Mouse (Mus musculus): Measurements from ENCODE around the gene Sohlh1. TPM values are rescaled to one million over a fixed set of nuclear protein-coding genes. Genes with fewer than 3 reads are reported as not detected.

Gene Sohlh1
- not detected in 2 replicates for polyA plus RNA-seq (2015; fragmentation: Nextera tagmentation; extraction: Ambion mirVana)

- Histone ChIP-seq H3K9ac (no peak within 1 kb of the TSS; the same call in 1 of the 2 replicates), H3K9me3 (no peaks in the 10 kb centered on the region), H3K4me3 (no peak within 1 kb of the TSS), H3K4me2 (no peak within 1 kb of the TSS), H3K27me3 (no peaks in the 10 kb centered on the region), H3K4me1 (peaks cover 7% of the 10 kb centered on the region), H3K36me3 (no peaks in the 10 kb centered on the region), H3K27ac (no peak within 1 kb of the TSS)
- no peak for ATAC-seq (ENCODE audit: insufficient number of reproducible peaks, insufficient read depth, low FRiP score, low TSS enrichment, low read depth)
- WGBS = 83% methylated on average over 16 of the region's 16 CpGs
Measured at GRCm38 (mm10) chr2:25847226-25847625, at the start of gene Sohlh1. TSS of gene Sohlh1 (minus strand) at chr2:25847248.

- Histone ChIP-seq H3K4me3 (no peak overlapping the region), H3K9ac (no peak overlapping the region), H3K27me3 (no peaks in the 10 kb centered on the region), H3K4me2 (no peak overlapping the region), H3K36me3 (no peaks in the 10 kb centered on the region), H3K27ac (no peak overlapping the region), H3K9me3 (no peaks in the 10 kb centered on the region), H3K4me1 (no peaks in the 10 kb centered on the region)
- 81% methylated on average over 7 of the region's 7 CpGs for WGBS
- ATAC-seq (ENCODE audit: insufficient number of reproducible peaks, insufficient read depth, low FRiP score, low TSS enrichment, low read depth) = no peak
Measured at GRCm38 (mm10) chr2:25892440-25892839, 45.4 kb upstream of the Sohlh1 start.

- H3K36me3 ChIP-seq = no peaks in the 10 kb centered on the region
- ATAC-seq (ENCODE audit: insufficient number of reproducible peaks, insufficient read depth, low FRiP score, low TSS enrichment, low read depth) = no peak
- no peak overlapping the region for H3K27ac ChIP-seq
- H3K9ac ChIP-seq = no peak overlapping the region
- H3K4me2 ChIP-seq = no peak overlapping the region
- H3K9me3 ChIP-seq = no peaks in the 10 kb centered on the region
- WGBS = 56% methylated on average over 5 of the region's 5 CpGs
- H3K4me3 ChIP-seq = no peak overlapping the region
- H3K4me1 ChIP-seq = no peaks in the 10 kb centered on the region
- H3K27me3 ChIP-seq = no peaks in the 10 kb centered on the region
Measured at GRCm38 (mm10) chr2:25888144-25888543, 41.1 kb upstream of the Sohlh1 start.

- Histone ChIP-seq H3K4me2 (no peak overlapping the region), H3K9me3 (no peaks in the 10 kb centered on the region), H3K4me3 (no peak overlapping the region), H3K27ac (no peak overlapping the region), H3K9ac (no peak overlapping the region), H3K4me1 (no peaks in the 10 kb centered on the region), H3K36me3 (no peaks in the 10 kb centered on the region), H3K27me3 (no peaks in the 10 kb centered on the region)
- ATAC-seq (ENCODE audit: insufficient number of reproducible peaks, insufficient read depth, low FRiP score, low TSS enrichment, low read depth) = no peak
- 65% methylated on average over 8 of the region's 8 CpGs for WGBS
Measured at GRCm38 (mm10) chr2:25887226-25887625, 40.2 kb upstream of the Sohlh1 start.

- Histone ChIP-seq H3K27ac (no peak overlapping the region), H3K9ac (no peak overlapping the region), H3K4me2 (no peak overlapping the region), H3K27me3 (no peaks in the 10 kb centered on the region), H3K4me3 (no peak overlapping the region), H3K4me1 (no peaks in the 10 kb centered on the region), H3K9me3 (no peaks in the 10 kb centered on the region), H3K36me3 (no peaks in the 10 kb centered on the region)
- no peak for ATAC-seq (ENCODE audit: insufficient number of reproducible peaks, insufficient read depth, low FRiP score, low TSS enrichment, low read depth)
- WGBS = 89% methylated on average over 3 of the region's 3 CpGs
Measured at GRCm38 (mm10) chr2:25884756-25885155, 37.7 kb upstream of the Sohlh1 start.

GRCm38 (mm10) chr2:25882276-25882675 lies 35.2 kb upstream of the Sohlh1 start:
- Histone ChIP-seq H3K4me1 (peaks cover 6% of the 10 kb centered on the region), H3K4me3 (no peak overlapping the region), H3K27ac (no peak overlapping the region), H3K36me3 (no peaks in the 10 kb centered on the region), H3K9me3 (no peaks in the 10 kb centered on the region), H3K27me3 (peaks cover 24% of the 10 kb centered on the region), H3K4me2 (no peak overlapping the region), H3K9ac (no peak overlapping the region)
- WGBS = 18% methylated on average over 1 of the region's 1 CpGs
- no peak for ATAC-seq (ENCODE audit: insufficient number of reproducible peaks, insufficient read depth, low FRiP score, low TSS enrichment, low read depth)

- no peak overlapping the region for H3K4me3 ChIP-seq
- H3K4me1 ChIP-seq = peaks cover 6% of the 10 kb centered on the region
- H3K27ac ChIP-seq = no peak overlapping the region
- H3K4me2 ChIP-seq = no peak overlapping the region
- no peaks in the 10 kb centered on the region for H3K36me3 ChIP-seq
- no peak overlapping the region for H3K9ac ChIP-seq
- peaks cover 48% of the 10 kb centered on the region for H3K27me3 ChIP-seq
- 74% methylated on average over 4 of the region's 4 CpGs for WGBS
- no peak for ATAC-seq (ENCODE audit: insufficient number of reproducible peaks, insufficient read depth, low FRiP score, low TSS enrichment, low read depth)
- peaks cover 3% of the 10 kb centered on the region; the same call in 1 of the 2 replicates for H3K9me3 ChIP-seq
Measured at GRCm38 (mm10) chr2:25879061-25879460, 32.0 kb upstream of the Sohlh1 start.

GRCm38 (mm10) chr2:25878516-25878915 lies 31.5 kb upstream of the Sohlh1 start:
- Histone ChIP-seq H3K4me3 (no peak overlapping the region), H3K9ac (no peak overlapping the region), H3K9me3 (peaks cover 3% of the 10 kb centered on the region; the same call in 1 of the 2 replicates), H3K4me1 (peaks cover 6% of the 10 kb centered on the region), H3K27ac (no peak overlapping the region), H3K36me3 (no peaks in the 10 kb centered on the region), H3K4me2 (peak overlapping the region; percentile 77; the same call in 1 of the 2 replicates), H3K27me3 (peaks cover 48% of the 10 kb centered on the region)
- ATAC-seq (ENCODE audit: insufficient number of reproducible peaks, insufficient read depth, low FRiP score, low TSS enrichment, low read depth) = no peak
- 73% methylated on average over 2 of the region's 2 CpGs for WGBS

- 3% methylated on average over 46 of the region's 49 CpGs for WGBS
Measured at GRCm38 (mm10) chr2:25877736-25878268, 30.8 kb upstream of the Sohlh1 start.

GRCm38 (mm10) chr2:25877250-25877735 lies 30.2 kb upstream of the Sohlh1 start:
- H3K9me3 ChIP-seq = peaks cover 3% of the 10 kb centered on the region; the same call in 1 of the 2 replicates
- H3K9ac ChIP-seq = peak overlapping the region; percentile 67; the same call in 1 of the 2 replicates
- peak overlapping the region; percentile 47 for H3K4me3 ChIP-seq
- peaks cover 6% of the 10 kb centered on the region for H3K4me1 ChIP-seq
- WGBS = 21% methylated on average over 7 of the region's 7 CpGs
- ATAC-seq (ENCODE audit: insufficient number of reproducible peaks, insufficient read depth, low FRiP score, low TSS enrichment, low read depth) = no peak
- H3K36me3 ChIP-seq = no peaks in the 10 kb centered on the region
- H3K4me2 ChIP-seq = peak overlapping the region; percentile 77
- peaks cover 48% of the 10 kb centered on the region for H3K27me3 ChIP-seq
- H3K27ac ChIP-seq = no peak overlapping the region

More at GRCm38 (mm10) chr2:25877736-25878268, 30.8 kb upstream of the Sohlh1 start:
- ATAC-seq (ENCODE audit: insufficient number of reproducible peaks, insufficient read depth, low FRiP score, low TSS enrichment, low read depth) = no peak
- Histone ChIP-seq H3K4me3 (peak overlapping the region; percentile 47), H3K27me3 (peaks cover 48% of the 10 kb centered on the region), H3K4me1 (peaks cover 6% of the 10 kb centered on the region), H3K4me2 (peak overlapping the region; percentile 77), H3K9me3 (peaks cover 3% of the 10 kb centered on the region; the same call in 1 of the 2 replicates), H3K27ac (no peak overlapping the region), H3K36me3 (no peaks in the 10 kb centered on the region), H3K9ac (peak overlapping the region; percentile 67; the same call in 1 of the 2 replicates)

- peaks cover 52% of the 10 kb centered on the region for H3K27me3 ChIP-seq
- peaks cover 15% of the 10 kb centered on the region for H3K4me1 ChIP-seq
- no peak for ATAC-seq (ENCODE audit: insufficient number of reproducible peaks, insufficient read depth, low FRiP score, low TSS enrichment, low read depth)
- no peaks in the 10 kb centered on the region for H3K9me3 ChIP-seq
- no peak overlapping the region for H3K9ac ChIP-seq
- 67% methylated on average over 5 of the region's 5 CpGs for WGBS
- H3K4me3 ChIP-seq = no peak overlapping the region
- H3K36me3 ChIP-seq = no peaks in the 10 kb centered on the region
- no peak overlapping the region for H3K27ac ChIP-seq
- H3K4me2 ChIP-seq = no peak overlapping the region
Measured at GRCm38 (mm10) chr2:25866656-25867055, 19.6 kb upstream of the Sohlh1 start.

- H3K36me3 ChIP-seq = no peaks in the 10 kb centered on the region
- 5% methylated on average over 4 of the region's 4 CpGs for WGBS
- H3K27ac ChIP-seq = no peak overlapping the region
- no peaks in the 10 kb centered on the region for H3K9me3 ChIP-seq
- peaks cover 15% of the 10 kb centered on the region for H3K4me1 ChIP-seq
- no peak for ATAC-seq (ENCODE audit: insufficient number of reproducible peaks, insufficient read depth, low FRiP score, low TSS enrichment, low read depth)
- no peak overlapping the region for H3K4me2 ChIP-seq
- no peak overlapping the region for H3K9ac ChIP-seq
- no peak overlapping the region for H3K4me3 ChIP-seq
- H3K27me3 ChIP-seq = peaks cover 54% of the 10 kb centered on the region
Measured at GRCm38 (mm10) chr2:25865412-25865811, 18.4 kb upstream of the Sohlh1 start.
